Mouse (Mus musculus): ENCODE measurements around the gene Tnks1bp1.

DNA sequence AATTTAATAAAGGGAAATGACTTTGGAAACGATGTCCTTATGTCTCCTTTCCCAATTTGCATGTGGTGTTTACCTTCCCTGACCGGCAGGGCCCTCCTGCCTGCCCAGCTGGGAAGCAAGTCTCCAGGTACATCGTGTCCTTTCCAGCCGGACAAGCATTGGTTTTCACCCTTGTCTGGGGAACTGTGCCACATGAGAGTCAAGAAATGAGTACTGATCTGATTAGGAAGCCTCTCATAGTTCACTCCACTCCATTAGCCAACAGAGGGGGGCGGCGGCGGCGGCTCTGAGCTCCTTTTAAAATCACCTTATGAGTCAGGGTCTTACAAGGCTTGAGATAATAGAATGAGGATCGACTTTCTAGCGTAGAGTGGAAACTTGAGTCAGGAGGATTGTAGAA is 741 bp upstream of the Tnks1bp1 start:
- TF ChIP-seq POLR2A (IDR thresholded peaks at IDR 0.05; ENCODE audit: insufficient read depth, low read depth, low read length) (no peak), CTCF (IDR thresholded peaks at IDR 0.05) (no peak), EP300 (IDR thresholded peaks at IDR 0.05; ENCODE audit: insufficient read depth, low read depth, low read length) (no peak)
